28 mouse cellular contexts compared by ENCODE assay signal in the genomic region with DNA sequence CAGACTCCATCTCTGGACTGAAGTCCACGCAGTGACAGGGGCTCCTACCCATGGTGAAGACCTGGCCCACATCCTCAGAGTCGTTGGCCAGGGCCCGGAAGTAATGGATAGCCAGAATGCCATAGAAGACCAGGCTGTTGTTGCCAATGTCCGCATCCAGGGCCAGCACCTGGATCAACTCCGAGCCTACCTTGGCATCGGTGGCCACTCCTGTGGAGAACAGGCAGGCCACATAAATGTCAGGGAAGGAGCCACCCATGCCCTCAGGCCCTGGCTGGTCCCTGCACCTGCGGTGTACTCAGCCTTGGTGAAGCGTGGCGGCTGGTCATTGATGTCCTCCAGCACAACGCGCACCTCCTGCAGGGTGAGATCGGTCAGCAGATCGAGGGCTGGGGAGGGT. TPM values are rescaled to one million over a fixed set of nuclear protein-coding genes. Genes with fewer than 3 reads are reported as not detected.
DNase-seq lines count a peak whose midpoint lies in the region; ATAC-seq lines count a peak whose summit lies in the region.
"Had no signal": no experiment of that assay in that cellular context is flagged by ENCODE, and none has a peak within 500 bp of the region (broad histone marks: within the 10 kb centered on the region; RNA-seq: fewer than 3 reads in every experiment).

No protein-coding gene starts in this region.

- WGBS in midbrain, embryonic 11.5 days, result 92% methylated on average over 13 of the region's 13 CpGs

- H3K27me3 ChIP-seq in midbrain, embryonic 11.5 days (ENCODE audit: control insufficient read depth, insufficient read depth, low read length), result no peaks in the 10 kb centered on the region
- H3K27me3 ChIP-seq: embryonic facial prominence, embryonic 13.5 days; forebrain, embryonic 12.5 days; forebrain, embryonic 15.5 days; heart, embryonic 12.5 days; heart, embryonic 15.5 days; hindbrain, embryonic 13.5 days had no signal

- no peak overlapping the region for H3K4me3 ChIP-seq in midbrain, embryonic 11.5 days (ENCODE audit: low read depth, low read length)
- H3K4me3 ChIP-seq: embryonic facial prominence, embryonic 10.5 days; embryonic facial prominence, embryonic 13.5 days; erythroblast, embryonic 14.5 days; forebrain, embryonic 12.5 days; forebrain, embryonic 15.5 days; heart, embryonic 12.5 days; heart, embryonic 15.5 days; hindbrain, embryonic 10.5 days; hindbrain, embryonic 13.5 days had no signal

- H3K9me3 ChIP-seq in midbrain, embryonic 11.5 days (ENCODE audit: control insufficient read depth, low read length), result no peaks in the 10 kb centered on the region
- H3K9me3 ChIP-seq: embryonic facial prominence, embryonic 10.5 days; embryonic facial prominence, embryonic 13.5 days; forebrain, embryonic 12.5 days; forebrain, embryonic 15.5 days; heart, embryonic 12.5 days; heart, embryonic 15.5 days; hindbrain, embryonic 10.5 days; hindbrain, embryonic 13.5 days had no signal

- H3K9ac ChIP-seq in midbrain, embryonic 11.5 days (ENCODE audit: low read length), result no peak overlapping the region
- H3K9ac ChIP-seq: embryonic facial prominence, embryonic 13.5 days; forebrain, embryonic 12.5 days; forebrain, embryonic 15.5 days; heart, embryonic 12.5 days; heart, embryonic 15.5 days; hindbrain, embryonic 13.5 days had no signal

- H3K36me3 ChIP-seq in midbrain, embryonic 11.5 days (ENCODE audit: control insufficient read depth, insufficient read depth, low read length), result no peaks in the 10 kb centered on the region
- H3K36me3 ChIP-seq: embryonic facial prominence, embryonic 10.5 days; embryonic facial prominence, embryonic 13.5 days; forebrain, embryonic 12.5 days; forebrain, embryonic 15.5 days; heart, embryonic 12.5 days; heart, embryonic 15.5 days; hindbrain, embryonic 10.5 days; hindbrain, embryonic 13.5 days had no signal

- no peak for DNase-seq in cerebellum, adult 11 months
- DNase-seq in brain, adult 2 months (ENCODE audit: low read depth, low spot score), result peak; percentile 44
- peak; percentile 57 for DNase-seq in cerebellum, adult 9-11 months
- peak; percentile 59 to 68 for DNase-seq in cerebellum, postnatal 25 days
- no peak for DNase-seq in kidney, postnatal 14 days
- no peak for DNase-seq in right cerebral cortex, postnatal 36 days (ENCODE audit: low spot score in 2 of 2)
- no peak for DNase-seq in midbrain, embryonic 11.5 days (ENCODE audit: low spot score, missing footprints)
- DNase-seq: adrenal gland, postnatal 10 days; adrenal gland, postnatal 36 days; embryo, embryonic 11 days; gastrocnemius, postnatal 25 days; heart, adult 18-20 months; heart, postnatal 10 days; heart, postnatal 36 days; kidney, adult 18-20 months had no signal

- H3K4me1 ChIP-seq in midbrain, embryonic 11.5 days (ENCODE audit: control insufficient read depth, insufficient read depth, low read length), result no peaks in the 10 kb centered on the region
- H3K4me1 ChIP-seq: embryonic facial prominence, embryonic 10.5 days; embryonic facial prominence, embryonic 13.5 days; forebrain, embryonic 12.5 days; forebrain, embryonic 15.5 days; heart, embryonic 12.5 days; heart, embryonic 15.5 days; hindbrain, embryonic 10.5 days; hindbrain, embryonic 13.5 days had no signal

- no peak overlapping the region for H3K4me2 ChIP-seq in midbrain, embryonic 11.5 days
- H3K4me2 ChIP-seq: embryonic facial prominence, embryonic 13.5 days; forebrain, embryonic 12.5 days; forebrain, embryonic 15.5 days; heart, embryonic 12.5 days; heart, embryonic 15.5 days; hindbrain, embryonic 13.5 days had no signal

- ATAC-seq in cerebellum, adult (ENCODE audit: insufficient number of reproducible peaks, low FRiP score, low TSS enrichment), result peak; percentile 57; the same call in 1 of the 2 replicates
- no peak for ATAC-seq in midbrain, embryonic 11.5 days (ENCODE audit: low FRiP score)
- ATAC-seq: forebrain, embryonic 15.5 days; hindbrain, postnatal 0 days; inflammation-experienced regulatory T-cells, adult 6 months; intestine, embryonic 16.5 days had no signal

- no peak overlapping the region for H3K27ac ChIP-seq in midbrain, embryonic 11.5 days (ENCODE audit: low read depth, low read length)
- H3K27ac ChIP-seq: embryonic facial prominence, embryonic 10.5 days; embryonic facial prominence, embryonic 13.5 days; forebrain, embryonic 12.5 days; forebrain, embryonic 15.5 days; heart, embryonic 15.5 days; hindbrain, embryonic 10.5 days; hindbrain, embryonic 13.5 days; hindbrain, postnatal 0 days had no signal

RNA-seq across cellular contexts. Expression of gene Psap, which starts 33.2 kb away (rescaled TPM):
- 77.3 and 83.9 TPM in 2 replicates for polyA plus RNA-seq in midbrain, embryonic 11.5 days (2014; fragmentation: Nextera tagmentation; extraction: Ambion mirVana)

RNA-seq across cellular contexts. Expression of gene Vsir, which starts 36.0 kb away (rescaled TPM):
- 1.7 and 2.3 TPM in 2 replicates for polyA plus RNA-seq in midbrain, embryonic 11.5 days (2014; fragmentation: Nextera tagmentation; extraction: Ambion mirVana)

Comparison
In these comparisons a context has a peak if more than half of its experiments do, and no peak if none do; other contexts are left out.
1. DNase-seq: peak in brain, adult 2 months (single experiment), cerebellum, adult 9-11 months (single experiment) and cerebellum, postnatal 25 days (2 of 2); none in cerebellum, adult 11 months (single experiment), kidney, postnatal 14 days (single experiment), right cerebral cortex, postnatal 36 days (0 of 2) and midbrain, embryonic 11.5 days (single experiment).